Mouse (Mus musculus) cerebellum, postnatal 14 days (tissue): ENCODE results near the gene Zic2.

ENCODE experiments used
- DNase-seq, 2 experiments: peaks; one replicate each; pipeline ENCODE4 v3.0.0; 2021; ENCODE audit warnings: mixed read lengths in 2 of 2

Gene Zic2

DNA sequence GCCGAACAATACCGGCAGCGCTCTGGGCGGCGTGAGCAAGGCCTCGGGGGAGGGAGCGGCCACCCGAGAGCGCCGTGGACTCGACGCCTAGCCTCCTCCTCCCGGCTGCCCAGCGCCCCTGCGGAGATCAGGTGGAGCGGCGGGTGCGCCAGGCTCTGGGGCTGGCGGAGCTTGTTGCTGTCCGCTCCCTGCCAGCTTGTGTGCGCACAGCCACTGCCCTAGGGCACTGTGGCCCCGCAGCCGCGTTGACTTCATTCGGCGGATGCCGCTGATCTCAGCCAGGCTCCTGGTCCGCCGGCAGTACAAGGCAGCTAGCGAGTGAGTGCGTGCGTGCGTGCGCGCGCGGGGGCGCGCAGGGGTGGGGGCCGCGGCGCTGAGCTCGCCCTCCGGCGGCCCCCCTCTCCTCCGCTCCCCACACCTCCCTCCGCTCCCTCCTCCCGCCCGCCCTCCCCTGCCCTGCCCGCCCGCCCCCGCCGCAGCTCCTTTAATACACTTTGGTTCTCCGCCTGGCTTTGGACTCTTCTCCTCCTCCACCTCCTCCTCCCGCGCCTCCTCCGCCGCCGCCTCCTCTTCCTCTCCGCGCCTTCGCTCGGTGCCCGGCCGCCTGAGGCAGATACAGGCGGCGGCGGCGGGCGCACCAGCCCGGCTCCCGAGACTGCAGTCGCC lies at the start of gene Zic2:
Gene Zic2 (plus strand): TSS at position 545 of the 666 bp plus-strand sequence.
- peak; percentile 94 to 96 for DNase-seq

DNA sequence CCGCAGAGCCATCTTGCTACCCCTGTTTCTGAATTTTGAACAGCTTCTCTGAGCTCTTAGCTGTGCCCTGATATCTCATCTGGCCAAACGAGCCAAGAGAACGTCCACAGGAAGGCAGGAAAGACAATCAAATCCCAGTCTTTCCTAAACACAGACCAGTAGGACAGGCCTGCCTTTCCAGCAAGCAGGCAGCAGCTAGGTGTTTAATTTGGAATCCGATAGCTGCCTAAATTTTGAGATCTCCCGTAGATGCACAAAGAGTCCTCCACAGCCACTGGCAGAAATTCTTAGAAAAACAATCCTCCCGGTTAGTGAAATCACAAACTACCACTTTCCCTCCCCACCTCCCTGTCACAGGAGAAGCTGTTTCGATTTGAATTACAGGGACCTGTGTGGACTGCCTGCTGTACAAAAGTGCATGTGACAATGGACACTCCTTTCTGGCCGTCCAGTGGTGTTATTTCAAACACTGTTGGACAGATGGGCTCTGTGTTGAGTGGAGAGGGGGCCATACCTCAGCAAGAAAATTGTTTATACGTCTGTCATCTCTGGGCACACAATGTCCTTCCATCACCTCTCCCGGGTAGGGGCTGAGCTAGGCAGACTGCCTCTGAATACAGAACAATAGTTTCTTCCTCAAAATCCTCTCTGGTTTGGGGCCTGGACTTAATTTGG lies 48.6 kb upstream of the Zic2 start:
- DNase-seq = peak in 1 of 2 experiments; percentile 36

DNA sequence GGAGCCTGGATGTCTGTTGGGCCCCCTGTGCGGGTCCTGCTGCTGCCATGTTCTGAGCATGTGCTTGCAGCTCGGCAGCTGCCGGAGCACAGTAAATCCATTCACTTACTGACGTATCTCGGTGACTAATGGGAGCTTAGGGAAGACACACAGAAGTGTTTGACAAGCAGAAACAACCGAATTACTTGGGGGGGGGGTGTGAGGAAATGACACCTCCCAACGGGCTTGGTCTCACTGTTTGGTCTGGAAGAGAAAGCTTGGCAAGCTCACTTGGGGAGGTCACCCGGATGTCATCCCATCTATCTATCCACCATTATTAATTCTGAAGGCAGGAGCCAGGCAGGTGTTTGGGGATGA lies 48.1 kb upstream of the Zic2 start:
- DNase-seq = no peak

DNA sequence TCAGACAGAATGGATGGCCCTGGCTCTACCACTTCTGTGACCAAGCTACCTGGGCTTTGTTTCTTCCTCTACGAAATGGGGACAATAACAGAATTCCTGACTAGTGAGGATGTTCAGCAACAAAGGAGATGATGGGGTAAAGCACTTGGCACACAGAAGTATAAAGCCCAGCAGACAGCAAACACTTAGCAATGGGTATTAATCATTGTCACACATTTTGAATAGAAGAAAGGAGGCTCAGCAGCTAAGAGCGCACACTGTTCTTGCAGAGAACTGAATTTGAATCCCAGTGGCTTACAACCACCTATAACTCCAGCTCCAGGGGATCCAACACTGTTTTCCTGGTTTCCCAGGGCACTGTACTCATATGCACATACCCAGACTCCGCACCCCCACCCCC lies 47.6 kb upstream of the Zic2 start:
- DNase-seq = no peak

DNA sequence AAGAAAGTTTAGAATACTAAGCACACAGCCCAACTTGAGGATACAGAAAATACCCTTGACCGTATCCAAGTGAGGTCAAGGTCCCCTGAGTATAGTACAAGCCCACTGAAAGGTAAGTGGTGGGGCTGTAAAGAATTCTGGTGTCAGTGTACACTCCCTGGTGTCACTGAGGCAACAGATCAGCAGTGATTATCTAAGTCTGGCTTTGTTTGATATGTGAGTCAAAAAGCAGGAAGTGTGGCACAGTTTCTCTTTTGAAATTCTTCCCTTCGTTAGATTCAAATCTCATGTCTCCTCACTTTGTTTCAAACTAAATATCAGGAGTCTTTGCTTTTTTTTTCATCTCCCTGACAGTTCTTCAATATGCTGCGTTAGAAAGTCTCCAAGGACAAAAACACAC lies 42.7 kb upstream of the Zic2 start:
- DNase-seq = no peak

DNA sequence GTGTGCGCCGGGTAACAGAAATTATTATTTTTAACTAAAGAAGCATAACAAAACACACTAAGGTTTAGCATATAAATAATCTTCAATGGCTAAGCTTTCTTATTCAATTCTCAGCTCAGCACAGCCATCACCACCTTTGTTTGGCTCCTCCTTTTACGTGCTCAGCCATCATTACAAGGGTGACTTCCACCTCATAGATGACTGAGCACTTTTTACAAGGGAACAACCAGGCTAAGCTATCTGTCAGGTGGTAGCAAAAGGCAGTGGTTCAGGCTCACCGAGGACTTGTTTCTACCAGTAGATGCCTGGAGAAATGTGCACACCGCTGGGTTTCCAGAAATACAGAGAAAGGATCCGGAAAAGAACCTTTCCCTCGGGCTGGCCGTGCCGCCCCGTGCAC lies 41.2 kb upstream of the Zic2 start:
- DNase-seq = no peak

DNA sequence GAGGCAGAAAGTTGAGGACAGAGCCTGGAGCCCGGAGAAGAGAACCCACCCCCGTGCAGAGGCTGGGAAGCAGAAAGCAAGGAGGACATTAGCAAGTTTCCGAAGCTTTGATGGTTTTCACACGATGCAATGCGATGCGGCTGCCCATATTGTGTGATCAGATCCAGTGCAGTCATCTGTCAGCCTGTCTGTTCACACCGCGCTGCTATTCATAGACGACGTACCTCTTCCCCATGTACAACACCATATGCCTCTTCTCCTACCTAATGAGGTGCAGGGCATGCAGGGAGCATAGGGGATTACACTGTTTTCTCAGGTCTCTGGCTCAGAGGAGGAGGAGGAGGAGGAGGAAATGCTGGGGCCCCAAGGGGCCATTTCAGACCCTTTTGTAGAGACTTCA lies 38.4 kb upstream of the Zic2 start:
- no peak for DNase-seq

DNA sequence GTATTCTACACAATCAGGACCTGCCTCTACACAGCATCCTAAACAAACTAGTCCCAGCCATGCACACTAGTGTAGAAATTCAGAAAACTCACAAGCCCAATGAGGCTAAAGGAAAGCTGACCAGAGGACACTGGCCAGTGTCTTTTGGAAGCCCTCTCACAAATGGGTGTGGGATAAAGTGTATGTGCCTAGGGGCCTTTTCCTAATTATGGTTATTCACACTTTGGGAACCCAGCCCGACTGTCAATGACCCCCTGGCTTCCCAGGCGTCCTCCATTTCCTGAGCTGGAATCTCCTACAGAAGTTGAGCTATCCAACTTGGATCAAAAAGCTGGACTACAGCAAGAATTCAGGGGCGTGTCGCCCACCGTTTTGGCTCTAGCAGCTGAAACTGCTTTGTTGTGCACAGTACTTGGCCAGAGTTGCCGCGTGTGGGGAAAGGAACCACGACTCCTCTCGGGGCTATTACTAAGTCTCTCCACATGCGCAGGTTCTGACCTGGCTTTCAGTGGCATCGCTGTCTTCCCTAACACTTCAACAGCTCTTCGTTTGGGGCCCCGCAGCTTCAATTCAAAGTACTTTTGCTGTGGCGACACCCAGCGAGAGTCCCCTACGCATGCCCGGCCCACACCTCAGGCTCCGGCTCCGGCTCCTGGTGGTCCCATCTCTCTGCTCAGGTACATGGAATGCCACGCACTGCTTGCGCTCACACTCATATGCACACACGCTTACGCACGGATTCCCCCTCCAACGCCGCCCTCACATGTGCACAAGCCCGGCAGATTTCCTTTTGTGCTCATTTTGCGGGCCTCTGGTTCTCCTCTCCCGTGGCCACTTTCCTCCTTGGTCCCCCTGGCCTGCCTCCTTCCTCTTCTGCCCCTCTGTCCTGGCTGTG lies 25.4 kb upstream of the Zic2 start:
- peak; percentile 52 to 68 for DNase-seq

DNA sequence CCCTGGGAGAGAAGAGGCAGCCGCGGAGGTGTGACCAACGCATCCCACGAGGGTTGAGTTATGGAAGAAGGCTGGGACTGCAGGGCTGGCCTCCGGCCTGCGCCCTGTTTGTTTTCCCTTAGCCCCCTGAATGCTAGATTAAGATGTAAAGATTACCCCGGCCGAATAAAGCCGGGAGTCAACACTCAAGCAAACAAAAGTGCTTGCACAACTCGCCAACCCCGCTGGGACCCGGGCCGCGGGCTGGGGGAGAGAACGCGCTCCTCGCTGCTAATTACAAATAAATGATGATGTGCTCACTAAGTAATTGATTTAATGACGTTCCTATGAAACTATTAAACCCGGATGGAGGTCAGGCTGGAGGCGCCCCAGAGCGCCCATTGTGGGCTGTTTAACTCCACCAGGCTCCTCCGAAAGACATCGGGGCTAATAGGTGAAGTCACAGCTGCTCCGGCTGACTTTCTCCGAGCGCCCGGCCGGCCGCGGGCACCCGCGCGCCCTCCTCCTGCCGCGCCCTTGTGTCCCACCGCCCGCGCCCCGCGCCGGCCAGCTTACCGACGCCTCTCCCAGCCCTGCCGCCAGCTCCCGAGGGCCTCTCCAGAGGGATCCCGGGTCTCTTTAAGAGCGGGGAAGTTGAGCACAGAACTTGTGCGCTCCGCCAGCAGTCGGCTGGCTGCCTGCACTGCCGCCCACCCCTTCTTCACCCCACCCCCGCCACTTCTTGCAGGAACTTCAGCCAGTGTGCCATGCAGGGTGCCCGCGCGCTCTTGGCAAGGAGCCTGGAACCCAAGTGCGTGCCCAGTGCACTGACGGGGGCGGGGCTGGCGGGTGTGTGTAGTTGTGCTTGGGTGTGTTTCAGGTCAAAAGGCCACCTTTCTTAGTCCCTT lies 24.5 kb upstream of the Zic2 start, which contains the start of gene Gm5089:
Gene Gm5089 (minus strand): TSS at position 620 of the 887 bp plus-strand sequence.
- peak; percentile 79 to 84 for DNase-seq

DNA sequence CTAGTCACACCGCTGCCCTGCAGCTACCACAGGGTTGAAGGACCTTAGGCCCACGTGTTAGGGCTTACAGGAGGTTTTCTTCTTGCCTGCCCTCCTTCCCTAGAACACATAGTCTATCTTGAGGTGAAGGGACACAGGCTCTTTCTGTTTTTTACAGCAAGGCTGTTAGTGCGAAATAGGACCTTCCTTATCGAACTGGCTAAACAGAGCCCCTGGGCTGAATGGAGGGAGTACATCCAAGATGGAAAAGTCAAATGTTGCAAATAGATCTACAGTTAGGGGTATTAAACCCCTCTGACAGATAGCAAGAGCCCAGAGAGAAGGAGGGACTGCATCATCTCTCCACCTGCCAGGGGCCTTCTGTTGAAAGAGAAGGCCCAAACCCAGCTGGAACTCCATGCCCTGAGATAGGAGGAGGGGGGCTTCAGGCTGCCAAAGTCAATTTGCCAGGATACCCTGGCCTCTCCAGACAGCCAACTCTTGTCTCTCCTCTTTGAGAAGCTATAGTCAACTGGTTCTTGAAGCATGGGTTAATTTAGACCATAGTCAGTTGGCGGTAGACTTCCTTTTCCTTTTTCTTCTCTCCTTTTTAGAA lies 23.6 kb upstream of the Zic2 start:
- peak; percentile 52 to 65 for DNase-seq

DNA sequence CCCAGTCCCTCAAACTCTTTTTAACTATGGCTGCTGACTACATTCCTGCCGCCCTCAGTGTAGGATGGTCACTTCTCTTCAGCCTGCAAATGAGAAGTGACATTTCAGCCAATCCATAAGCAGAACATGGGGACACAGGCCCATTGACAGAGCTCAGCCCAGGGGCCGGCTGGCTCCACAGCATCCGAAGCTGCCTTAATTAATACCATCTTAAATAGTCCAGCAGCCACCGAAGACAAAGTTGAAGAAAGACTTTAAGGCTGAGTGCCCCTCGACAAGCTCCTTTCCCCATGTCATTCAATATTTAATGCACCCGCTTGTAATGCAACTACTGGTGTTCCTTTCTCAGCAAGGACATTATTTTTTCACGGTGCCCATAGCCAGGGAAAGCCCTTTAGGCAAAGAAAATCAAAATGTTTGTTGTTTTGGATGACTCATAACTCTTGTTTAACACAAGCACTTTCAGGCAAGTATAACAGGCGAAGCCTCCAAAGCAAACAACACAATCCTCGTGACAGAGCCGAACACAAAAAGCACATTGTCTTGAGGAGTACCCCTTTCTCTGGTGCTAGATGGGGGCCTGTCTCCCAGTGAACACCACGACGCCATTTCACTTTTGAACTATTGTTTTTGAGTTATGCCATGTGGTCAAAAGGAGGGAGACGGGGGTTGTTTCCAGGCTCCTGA lies 22.4 kb upstream of the Zic2 start:
- DNase-seq = peak; percentile 38 to 60

DNA sequence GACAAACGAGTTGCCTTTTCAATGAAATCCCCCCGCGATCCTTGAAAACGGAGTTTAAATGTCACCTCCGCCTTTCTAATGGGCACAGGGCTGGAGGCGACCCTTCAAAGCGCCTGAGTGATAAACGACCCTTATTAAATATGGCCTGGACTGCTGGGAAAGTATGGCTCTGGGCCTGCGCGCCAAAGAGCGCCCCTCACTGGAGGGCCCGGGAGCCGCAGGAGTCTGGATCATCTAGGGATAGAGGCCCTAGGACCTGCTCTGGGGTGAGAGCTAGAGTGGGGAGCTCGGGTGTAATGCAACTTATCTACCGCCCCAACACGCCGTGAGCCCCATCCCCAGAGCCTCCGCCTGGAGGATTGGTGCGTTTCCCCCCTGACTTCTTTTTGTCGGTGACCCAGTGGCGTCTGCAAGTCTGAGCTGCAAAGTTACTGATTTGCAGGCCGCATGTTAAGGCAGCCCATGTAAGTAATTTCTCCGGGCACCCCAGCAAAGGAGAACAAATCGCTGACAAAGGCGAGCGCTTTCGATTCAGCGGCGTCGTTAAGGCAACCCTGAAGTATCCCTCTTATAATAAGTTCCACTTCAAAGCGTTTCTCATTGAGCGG lies 21.7 kb upstream of the Zic2 start:
- peak; percentile 85 to 89 for DNase-seq

DNA sequence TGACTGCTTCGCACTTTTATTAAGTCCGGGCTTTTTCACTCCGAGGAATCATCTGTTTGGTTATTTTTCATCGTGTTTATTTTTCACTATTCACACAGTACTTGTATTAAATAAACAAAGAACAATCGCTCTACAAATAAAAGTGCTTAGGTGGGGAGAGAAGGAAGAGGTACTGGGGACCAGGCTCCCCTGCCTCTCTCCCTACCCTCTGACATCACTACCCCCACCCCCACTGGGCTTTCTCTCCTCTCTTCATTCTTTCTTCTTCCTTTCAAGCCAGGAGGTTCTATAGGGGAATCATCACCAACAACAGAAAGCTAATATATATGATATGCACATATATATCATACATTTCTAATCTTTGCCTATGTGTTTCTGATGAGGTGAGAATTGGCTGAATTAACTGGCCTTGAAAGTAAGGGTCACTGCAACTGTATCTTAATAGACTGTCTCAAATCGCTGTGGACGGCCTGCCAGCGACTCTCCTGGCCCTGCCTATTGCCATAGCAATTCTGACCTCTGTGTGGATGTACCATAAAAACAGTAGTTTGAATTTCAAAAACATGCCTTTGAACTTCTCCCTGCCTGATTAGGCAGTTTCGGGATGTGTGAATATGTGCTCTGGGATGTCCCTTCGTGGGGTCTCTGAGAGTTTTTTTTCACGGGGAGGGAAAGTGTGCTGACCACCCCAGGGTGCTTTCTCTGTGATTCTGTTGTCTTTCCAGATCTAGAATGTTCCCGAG lies 21.1 kb upstream of the Zic2 start:
- DNase-seq = peak; percentile 58 to 66

DNA sequence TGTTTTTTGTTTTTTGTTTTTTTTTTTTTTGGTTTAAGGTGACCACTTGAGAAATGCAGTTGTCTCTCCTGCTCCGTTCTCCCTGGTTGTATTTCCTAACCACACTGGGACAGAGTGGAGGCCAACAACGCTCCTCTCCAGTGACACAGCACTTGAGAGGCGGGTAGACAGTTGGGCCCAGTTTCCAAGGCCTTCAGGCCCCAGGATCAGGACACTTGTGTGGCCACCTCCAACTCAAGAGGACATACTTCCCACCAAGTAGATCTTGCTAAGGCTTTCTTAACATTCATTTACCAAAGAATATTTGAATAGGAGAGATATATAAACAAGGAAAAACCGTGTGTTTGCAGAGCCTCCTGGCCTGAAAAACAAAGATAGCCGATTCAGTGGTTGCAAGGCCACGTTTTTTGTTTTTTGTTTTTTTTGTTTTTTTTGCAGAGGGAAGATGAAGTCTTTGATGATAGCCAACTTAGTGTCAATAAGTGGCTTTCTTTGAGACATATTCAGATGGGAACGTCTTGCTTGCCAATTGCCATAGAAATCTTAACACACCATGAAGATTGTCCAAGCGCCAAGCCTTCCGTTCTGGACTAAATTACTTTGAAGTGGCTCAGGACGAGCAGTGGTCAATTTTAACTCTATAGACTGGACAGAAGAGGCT lies 20.2 kb upstream of the Zic2 start:
- DNase-seq = peak; percentile 52 to 61

DNA sequence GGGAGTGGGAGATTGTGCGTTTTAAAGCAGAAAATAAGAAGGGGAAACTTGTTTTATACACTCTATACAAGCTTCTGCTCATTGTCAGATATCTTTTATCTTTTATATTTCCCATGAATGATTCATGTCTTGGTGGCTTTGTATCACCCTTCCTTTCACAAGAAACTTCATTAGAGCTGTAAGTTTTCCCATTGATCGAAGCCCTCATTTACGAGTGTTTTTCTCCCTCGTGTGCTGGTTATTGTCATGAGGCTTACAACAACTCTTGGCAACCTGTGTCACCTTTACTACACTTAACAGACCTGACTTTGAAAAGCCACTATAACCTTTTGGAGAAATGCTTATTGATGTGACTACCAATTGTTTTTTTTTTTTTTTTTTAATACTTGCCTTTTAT lies 19.7 kb upstream of the Zic2 start:
- DNase-seq = no peak

DNA sequence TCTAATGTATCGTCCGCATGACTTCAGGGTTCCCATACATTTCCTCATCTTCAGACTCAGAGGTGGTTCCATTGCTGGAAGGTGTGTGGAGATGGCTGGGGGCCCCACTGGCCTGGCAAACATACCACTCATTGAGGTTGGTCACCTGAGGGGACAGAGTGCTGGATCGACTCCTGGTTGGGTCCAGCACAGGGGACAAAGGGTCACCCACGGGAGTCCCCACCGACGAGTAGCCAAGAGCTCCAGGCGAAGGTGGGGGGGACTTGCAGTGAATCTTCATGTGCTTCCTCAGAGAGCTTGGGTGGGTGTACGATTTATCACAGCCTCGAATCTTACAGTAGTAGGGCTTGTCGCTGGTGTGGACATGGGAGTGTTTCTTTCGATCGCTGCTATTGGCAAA lies 15.9 kb upstream of the Zic2 start:
- DNase-seq = peak; percentile 46 to 64

DNA sequence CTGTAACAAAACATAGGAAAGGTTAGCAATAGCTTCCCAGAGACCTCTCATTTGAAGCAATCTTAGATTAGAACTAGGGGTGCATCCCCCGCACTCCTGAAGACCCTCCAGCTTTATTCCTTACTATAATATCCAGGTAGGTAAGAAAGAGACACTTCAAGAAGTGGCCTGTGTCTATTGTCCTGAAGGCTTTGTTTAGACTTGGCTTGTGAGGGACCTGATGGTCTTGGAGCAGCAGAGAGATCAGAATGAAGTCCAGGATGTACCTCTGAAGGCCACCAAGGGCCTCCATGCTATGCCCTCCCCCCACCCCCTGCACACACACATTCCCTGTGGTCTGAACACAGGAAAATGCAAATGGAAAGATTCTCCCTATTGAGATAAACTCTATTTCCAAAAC lies 15.5 kb upstream of the Zic2 start:
- DNase-seq = peak in 1 of 2 experiments; percentile 63

DNA sequence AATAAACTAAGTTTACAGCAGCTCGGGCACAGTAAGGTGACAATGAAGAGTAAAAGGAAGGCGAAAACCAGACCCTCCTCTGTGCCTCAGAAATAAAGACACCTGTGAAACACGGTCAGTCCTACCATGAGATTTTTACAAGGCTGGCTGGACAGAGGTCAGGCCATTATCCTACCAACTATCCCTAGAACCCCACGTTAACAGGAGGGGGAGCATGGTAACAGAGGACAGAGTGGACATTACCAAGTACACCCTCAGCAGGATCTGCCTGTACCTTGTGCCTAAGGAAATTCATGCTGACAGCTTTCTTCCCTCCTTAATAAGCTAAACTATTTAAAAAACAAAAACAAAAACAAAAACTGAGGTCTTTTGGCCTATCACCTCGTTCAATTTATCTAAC lies 15.0 kb upstream of the Zic2 start:
- peak in 1 of 2 experiments; percentile 50 for DNase-seq

DNA sequence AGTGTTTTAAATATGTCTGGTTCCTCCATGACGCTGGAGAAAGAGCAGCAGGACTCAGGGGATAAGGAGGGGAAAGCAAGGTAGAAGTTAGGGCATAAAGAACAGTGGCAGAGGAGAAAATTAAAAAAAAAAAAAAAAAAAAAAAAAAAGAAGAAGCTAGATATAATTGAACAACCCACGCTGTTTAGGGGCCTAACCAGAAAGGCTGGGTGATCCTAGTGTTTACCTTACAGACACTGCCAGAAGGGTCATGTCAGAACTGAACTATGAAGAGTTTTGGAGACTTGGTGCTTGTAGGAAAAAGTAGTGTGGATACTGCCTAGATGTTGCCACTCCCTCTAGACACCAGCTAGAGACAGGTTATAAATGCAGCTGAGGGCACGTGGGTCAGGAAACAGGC lies 13.7 kb upstream of the Zic2 start:
- DNase-seq = no peak

DNA sequence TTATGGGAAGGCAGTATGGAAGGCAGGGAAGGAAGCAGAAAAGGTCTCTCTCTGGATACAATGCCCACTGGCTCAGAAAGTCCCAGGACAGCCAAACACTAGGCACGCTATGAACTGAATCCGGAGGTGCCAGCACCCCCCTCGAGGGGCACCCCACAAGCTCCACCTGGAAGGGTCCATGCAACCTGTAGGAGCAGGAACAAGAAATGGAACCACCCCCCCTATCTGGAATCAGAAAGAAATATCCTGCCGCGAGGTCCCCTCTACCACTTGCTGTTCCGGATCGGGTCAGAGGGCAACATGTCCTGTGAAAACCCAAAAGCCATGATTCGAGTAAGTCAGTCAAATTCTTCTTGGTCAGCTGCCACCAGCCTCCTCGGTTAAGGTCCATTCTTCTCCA lies 13.3 kb upstream of the Zic2 start:
- peak; percentile 63 to 69 for DNase-seq
